Comparison of ENCODE assay signal across 26 mouse cellular contexts in the genomic region with DNA sequence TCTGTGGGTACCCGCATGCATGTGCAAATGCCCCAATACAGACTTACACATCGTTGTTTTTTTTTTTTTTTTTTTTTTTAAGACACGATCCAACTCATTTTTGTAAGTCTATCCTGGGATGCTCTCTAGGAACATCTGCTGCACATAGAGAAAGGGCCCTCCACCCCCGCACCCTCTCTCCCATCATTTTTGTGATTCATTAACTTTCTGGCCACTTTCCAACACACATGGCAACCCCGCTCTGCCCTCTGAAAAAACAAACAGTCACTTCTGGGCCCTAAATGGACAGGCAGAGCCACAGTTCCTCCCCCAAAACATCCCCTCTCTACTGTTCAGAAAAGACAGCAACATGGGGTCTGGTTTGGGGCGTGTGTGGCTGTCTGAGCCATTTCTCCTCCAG. TPM values are rescaled to one million over a fixed set of nuclear protein-coding genes. Genes with fewer than 3 reads are reported as not detected.
DNase-seq lines count a peak whose midpoint lies in the region; ATAC-seq and TF ChIP-seq lines count a peak whose summit lies in the region.
"Had no signal": no experiment of that assay in that cellular context is flagged by ENCODE, and none has a peak within 500 bp of the region (broad histone marks: within the 10 kb centered on the region; RNA-seq: fewer than 3 reads in every experiment).

No protein-coding gene starts in this region.

- H3K4me2 ChIP-seq in liver, embryonic 16.5 days (ENCODE audit: low read depth, low read length), result no peak overlapping the region
- H3K4me2 ChIP-seq: forebrain, embryonic 15.5 days; limb, embryonic 13.5 days; lung, embryonic 15.5 days had no signal

- H3K4me3 ChIP-seq in kidney, adult 2 months (ENCODE audit: insufficient read depth, low read depth, low read length), result no peak overlapping the region
- H3K4me3 ChIP-seq in liver, embryonic 16.5 days (ENCODE audit: low read depth, low read length), result no peak overlapping the region
- H3K4me3 ChIP-seq: forebrain, embryonic 15.5 days; hindbrain, embryonic 10.5 days; limb, embryonic 13.5 days; lung, embryonic 15.5 days; midbrain, embryonic 10.5 days had no signal

- no peak for TF ChIP-seq CTCF in kidney, adult 2 months (conservative IDR thresholded peaks at IDR 0.05; ENCODE audit: insufficient read depth, insufficient read length, low read depth, low read length)

- WGBS in kidney, adult 2 months, result 42% methylated on average over 6 of the region's 6 CpGs
- 56% methylated on average over 6 of the region's 6 CpGs for WGBS in liver, embryonic 16.5 days (ENCODE audit: insufficient replicate concordance)

- no peak overlapping the region for H3K27ac ChIP-seq in kidney, adult 2 months (ENCODE audit: insufficient read depth, low read depth, low read length)
- H3K27ac ChIP-seq in liver, embryonic 16.5 days (ENCODE audit: low read length), result 0 out of 2 replicates have a peak overlapping the region, but pooled peaks have one; percentile 34
- H3K27ac ChIP-seq: forebrain, embryonic 15.5 days; hindbrain, embryonic 10.5 days; limb, embryonic 13.5 days; lung, embryonic 15.5 days; macrophage; midbrain, embryonic 10.5 days had no signal

- peak; percentile 41 for DNase-seq in kidney, adult 2 months
- no peak for DNase-seq in kidney, adult 8-10 months
- peak; percentile 45 for DNase-seq in layer of hippocampus, adult 9-11 months
- DNase-seq in layer of hippocampus, postnatal 10 days (ENCODE audit: low spot score in 2 of 2), result no peak
- DNase-seq in brain, adult 2 months (ENCODE audit: low read depth, low spot score), result peak; percentile 40
- no peak for DNase-seq in c-Kit-positive CD71-positive TER-119-positive erythroid progenitor cells, embryonic 14.5 days (ENCODE audit: low spot score)
- DNase-seq: adrenal gland, adult 8-10 months; cerebellum, adult 11 months; cerebellum, postnatal 25 days; embryo, embryonic 11 days; gastrocnemius, postnatal 25 days; layer of hippocampus, postnatal 36 days; spleen, adult 18-20 months; thymus, postnatal 4 days had no signal

- H3K27me3 ChIP-seq in kidney, adult 2 months (replicated peaks; ENCODE audit: control insufficient read depth, insufficient read depth, low read length), result no peaks in the 10 kb centered on the region
- no peaks in the 10 kb centered on the region for H3K27me3 ChIP-seq in liver, embryonic 16.5 days (ENCODE audit: control insufficient read depth, insufficient read depth, low read depth, low read length)
- H3K27me3 ChIP-seq: forebrain, embryonic 15.5 days; limb, embryonic 13.5 days; lung, embryonic 15.5 days had no signal

- TF ChIP-seq POLR2A in kidney, adult 2 months (IDR thresholded peaks at IDR 0.05; ENCODE audit: low read depth, low read length), result no peak

- no peaks in the 10 kb centered on the region for H3K9me3 ChIP-seq in liver, embryonic 16.5 days (replicated peaks; ENCODE audit: control insufficient read depth, low read length)
- H3K9me3 ChIP-seq: forebrain, embryonic 15.5 days; hindbrain, embryonic 10.5 days; limb, embryonic 13.5 days; lung, embryonic 15.5 days; midbrain, embryonic 10.5 days had no signal

- no peaks in the 10 kb centered on the region for H3K4me1 ChIP-seq in kidney, adult 2 months (ENCODE audit: control insufficient read depth, insufficient read depth, low read length)
- peaks cover 10% of the 10 kb centered on the region for H3K4me1 ChIP-seq in liver, embryonic 16.5 days (ENCODE audit: control insufficient read depth, low read depth, low read length)
- H3K4me1 ChIP-seq: forebrain, embryonic 15.5 days had no signal

- H3K36me3 ChIP-seq in kidney, adult 2 months (ENCODE audit: control insufficient read depth, insufficient read depth, low read length), result no peaks in the 10 kb centered on the region
- no peaks in the 10 kb centered on the region for H3K36me3 ChIP-seq in liver, embryonic 16.5 days (ENCODE audit: control insufficient read depth, insufficient read depth)
- H3K36me3 ChIP-seq: forebrain, embryonic 15.5 days; hindbrain, embryonic 10.5 days; limb, embryonic 13.5 days; lung, embryonic 15.5 days; midbrain, embryonic 10.5 days had no signal

- ATAC-seq in liver, embryonic 16.5 days (ENCODE audit: low read depth), result peak; percentile 75
- ATAC-seq: forebrain, embryonic 15.5 days had no signal

- no peak overlapping the region for H3K9ac ChIP-seq in liver, embryonic 16.5 days (ENCODE audit: low read depth, low read length)
- H3K9ac ChIP-seq: forebrain, embryonic 15.5 days; limb, embryonic 13.5 days; lung, embryonic 15.5 days had no signal

RNA-seq across cellular contexts. Expression of a gene that starts 20.6 kb away (rescaled TPM):
- 19.8 and 27.2 TPM in 2 replicates for polyA plus RNA-seq in kidney, adult 2 months (2012; rRNA removed)
- total RNA-seq in layer of hippocampus, postnatal 10 days (2021), result 1 to 10 TPM; 2.6 to 4.3 TPM
- 61.5 and 69.9 TPM in 2 replicates for polyA plus RNA-seq in liver, embryonic 16.5 days (2015; fragmentation: Nextera tagmentation; extraction: Ambion mirVana)

RNA-seq across cellular contexts. Expression of a gene that starts 27.8 kb away (rescaled TPM):
- polyA plus RNA-seq in kidney, adult 2 months (2012; rRNA removed), result 0.06 and 0.07 TPM in 2 replicates
- total RNA-seq in layer of hippocampus, postnatal 10 days (2021), result not detected
- polyA plus RNA-seq in liver, embryonic 16.5 days (2015; fragmentation: Nextera tagmentation; extraction: Ambion mirVana), result not detected in 2 replicates
- total RNA-seq: adrenal gland, adult 8-10 months; gastrocnemius, postnatal 25 days; heart, adult 8-10 months; layer of hippocampus, postnatal 36 days; left cerebral cortex, postnatal 14 days had no signal
- polyA plus RNA-seq: embryonic facial prominence, embryonic 14.5 days; forebrain, embryonic 15.5 days; heart, embryonic 16.5 days; hindbrain, embryonic 10.5 days; limb, embryonic 13.5 days; lung, embryonic 15.5 days; macrophage; midbrain, embryonic 10.5 days; neural tube, embryonic 11.5 days had no signal

RNA-seq across cellular contexts. Expression of a gene that starts 56.6 kb away (rescaled TPM):
- 2.0 and 2.5 TPM in 2 replicates for polyA plus RNA-seq in kidney, adult 2 months (2012; rRNA removed)
- total RNA-seq in layer of hippocampus, postnatal 10 days (2021), result 1 to 10 TPM; 4.3 to 4.4 TPM
- 0.69 and 0.78 TPM in 2 replicates for polyA plus RNA-seq in liver, embryonic 16.5 days (2015; fragmentation: Nextera tagmentation; extraction: Ambion mirVana)
- polyA plus RNA-seq: macrophage had no signal

Comparison
In these comparisons a context has a peak if more than half of its experiments do, and no peak if none do; other contexts are left out.
1. DNase-seq: peak in kidney, adult 2 months (single experiment), layer of hippocampus, adult 9-11 months (single experiment) and brain, adult 2 months (single experiment); none in kidney, adult 8-10 months (0 of 2), layer of hippocampus, postnatal 10 days (0 of 2) and c-Kit-positive CD71-positive TER-119-positive erythroid progenitor cells, embryonic 14.5 days (single experiment).